Mouse (Mus musculus): ENCODE measurements around the gene Mef2c.

GRCm38 (mm10) chr13:83551259-83551658, 47.4 kb downstream of the Mef2c start:
- TF ChIP-seq EP300 (IDR thresholded peaks at IDR 0.05; ENCODE audit: low read depth) (no peak), CTCF (IDR thresholded peaks at IDR 0.05; ENCODE audit: low read depth) (no peak)

Data from heart, postnatal 0 days (tissue).